Comparison of ENCODE assay signal across 8 mouse cellular contexts in the genomic region with DNA sequence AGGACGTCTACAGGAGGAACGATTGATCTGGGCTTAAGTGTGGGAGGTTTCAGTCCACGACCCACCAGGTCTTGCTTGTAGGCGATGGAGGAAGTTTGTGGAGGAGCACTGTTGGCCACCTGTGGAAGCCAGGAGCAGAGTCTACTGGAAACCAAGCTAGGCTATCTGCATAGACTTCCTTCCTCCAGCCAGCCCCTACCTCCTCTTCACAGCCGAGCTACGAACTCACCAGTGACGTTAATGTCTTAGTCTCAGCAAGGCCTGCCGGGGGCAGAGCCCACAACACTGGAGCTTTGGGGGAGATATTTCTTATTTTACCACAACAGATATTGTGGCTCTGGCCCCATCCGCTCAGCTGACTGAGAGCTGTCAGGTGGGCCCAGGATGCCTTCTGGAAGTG.
A peak's percentile ranks its signal among the peaks of the same experiment; 100 is the strongest.
DNase-seq lines count a peak whose midpoint lies in the region; ATAC-seq and TF ChIP-seq lines count a peak whose summit lies in the region.

No protein-coding gene starts in this region.

- H3K9ac ChIP-seq in heart, embryonic 12.5 days = no peak overlapping the region
- H3K9ac ChIP-seq in liver, embryonic 13.5 days = peak overlapping the region; percentile 71
- H3K9ac ChIP-seq in forebrain, postnatal 0 days = no peak overlapping the region

- H3K27ac ChIP-seq in heart, embryonic 12.5 days (ENCODE audit: poor library complexity, severe bottlenecking) = peak overlapping the region; percentile 41
- peak overlapping the region; percentile 98 for H3K27ac ChIP-seq in liver, embryonic 13.5 days
- no peak overlapping the region for H3K27ac ChIP-seq in forebrain, postnatal 0 days (ENCODE audit: low read depth, low read length)

- no peak for TF ChIP-seq CTCF in forebrain, postnatal 0 days (IDR thresholded peaks at IDR 0.05; ENCODE audit: low read depth)

- no peak overlapping the region for H3K4me2 ChIP-seq in heart, embryonic 12.5 days
- peak overlapping the region; percentile 65 for H3K4me2 ChIP-seq in liver, embryonic 13.5 days
- no peak overlapping the region for H3K4me2 ChIP-seq in forebrain, postnatal 0 days (ENCODE audit: low read depth)

- H3K9me3 ChIP-seq in heart, embryonic 12.5 days (replicated peaks) = no peaks in the 10 kb centered on the region
- H3K9me3 ChIP-seq in liver, embryonic 13.5 days (replicated peaks) = no peaks in the 10 kb centered on the region
- no peaks in the 10 kb centered on the region for H3K9me3 ChIP-seq in forebrain, postnatal 0 days (ENCODE audit: low read length)

- no peaks in the 10 kb centered on the region for H3K27me3 ChIP-seq in heart, embryonic 12.5 days (replicated peaks)
- no peaks in the 10 kb centered on the region for H3K27me3 ChIP-seq in liver, embryonic 13.5 days
- no peaks in the 10 kb centered on the region for H3K27me3 ChIP-seq in forebrain, postnatal 0 days (ENCODE audit: insufficient read depth, low read length)

- 0 out of 2 replicates have a peak, but pooled peaks have one; percentile 1 for ATAC-seq in heart, embryonic 12.5 days (ENCODE audit: insufficient number of reproducible peaks, low FRiP score)
- peak; percentile 25 for ATAC-seq in erythroblast, adult 5-6 weeks (replicated peaks; ENCODE audit: low FRiP score, poor library complexity, severe bottlenecking)
- no peak; the same call in none of the 2 replicates for ATAC-seq in liver, embryonic 13.5 days (ENCODE audit: low read depth)
- ATAC-seq in forebrain, postnatal 0 days = no peak

- 0 out of 2 replicates have a peak, but pooled peaks cover 2% of the 10 kb centered on the region for H3K36me3 ChIP-seq in heart, embryonic 12.5 days
- peaks cover 14% of the 10 kb centered on the region for H3K36me3 ChIP-seq in liver, embryonic 13.5 days
- H3K36me3 ChIP-seq in forebrain, postnatal 0 days (ENCODE audit: insufficient read depth) = no peaks in the 10 kb centered on the region

- no peak overlapping the region for H3K4me3 ChIP-seq in heart, embryonic 12.5 days
- peak overlapping the region; percentile 29 for H3K4me3 ChIP-seq in liver, embryonic 13.5 days (replicated peaks)
- no peak overlapping the region for H3K4me3 ChIP-seq in forebrain, postnatal 0 days (ENCODE audit: low read depth, low read length)

- 52% methylated on average over 9 of the region's 9 CpGs for WGBS in heart, embryonic 12.5 days
- WGBS in liver, embryonic 13.5 days (ENCODE audit: insufficient replicate concordance) = 21% methylated on average over 9 of the region's 9 CpGs
- 90% methylated on average over 9 of the region's 9 CpGs for WGBS in forebrain, postnatal 0 days

- H3K4me1 ChIP-seq in heart, embryonic 12.5 days (replicated peaks) = peaks cover 37% of the 10 kb centered on the region
- peaks cover 62% of the 10 kb centered on the region for H3K4me1 ChIP-seq in liver, embryonic 13.5 days (replicated peaks)
- no peaks in the 10 kb centered on the region for H3K4me1 ChIP-seq in forebrain, postnatal 0 days (ENCODE audit: insufficient read depth)

- DNase-seq in heart, adult 8-10 months (ENCODE audit: low spot score) = no peak
- peak; percentile 32 for DNase-seq in CD4-positive, CD25-positive, alpha-beta regulatory T cell, adult 2 months (ENCODE audit: low read depth, low spot score)
- no peak for DNase-seq in liver, embryonic 13.5 days
- DNase-seq in cerebellum, adult 18-20 months = no peak
- no peak for DNase-seq in forebrain, postnatal 0 days
- no peak for DNase-seq in lung, postnatal 36 days

Comparison
In these comparisons a context has a peak if more than half of its experiments do, and no peak if none do; other contexts are left out.
1. ATAC-seq: peak in heart, embryonic 12.5 days (single experiment) and erythroblast, adult 5-6 weeks (single experiment); none in liver, embryonic 13.5 days (single experiment) and forebrain, postnatal 0 days (single experiment).